Mouse (Mus musculus) CH12.LX (cell line): ENCODE data around the gene Ucn2.

Experiments
- CHD1 ChIP-seq: IDR thresholded peaks from 2 replicates; pipeline ENCODE4 v1.6.1; 2012; ENCODE audit warnings: low read depth, low read length, improper control_type of control experiment, inconsistent platforms
- CTCF ChIP-seq, 2 experiments: IDR thresholded peaks in 1 of 2; conservative IDR thresholded peaks in 1 of 2; 2 replicates each; pipeline ENCODE4 v1.5.1; 2011 to 2012; ENCODE audit warnings: low read depth in 2 of 2, low read length in 2 of 2, improper control_type of control experiment in 1 of 2, inconsistent platforms in 1 of 2, mild to moderate bottlenecking in 1 of 2, moderate library complexity in 1 of 2
- ELF1 ChIP-seq: IDR thresholded peaks from 2 replicates; pipeline ENCODE4 v1.6.1; 2014; ENCODE audit warnings: low read depth, mild to moderate bottlenecking, inconsistent platforms, low read length, improper control_type of control experiment
- HCFC1 ChIP-seq: IDR thresholded peaks from 2 replicates; pipeline ENCODE4 v1.6.1; 2012; ENCODE audit warnings: low read depth, mild to moderate bottlenecking, inconsistent platforms, low read length, improper control_type of control experiment
- MAFK ChIP-seq: IDR thresholded peaks from 2 replicates; pipeline ENCODE4 v1.6.1; 2011; ENCODE audit warnings: low read length, improper control_type of control experiment; ENCODE audit not compliant: insufficient replicate concordance

- TF ChIP-seq ELF1 (no peak), HCFC1 (no peak), CTCF (conservative IDR thresholded peaks at IDR 0.05 in 1 of 2, IDR thresholded peaks at IDR 0.05 in 1 of 2; ENCODE audit: low read depth in 2 of 2, low read length in 2 of 2) (no peak), CHD1 (no peak), MAFK (no peak)
Observed at GRCm38 (mm10) chr9:108970623-108971022, 15.2 kb upstream of the Ucn2 start.
